Mouse (Mus musculus) intestine, embryonic 16.5 days (tissue): ENCODE measurements around the gene Lax1. TPM values are rescaled to one million over a fixed set of nuclear protein-coding genes. Genes with fewer than 3 reads are reported as not detected.
"Not testable (repeated sequence)": the region's sequence is repeated elsewhere in the genome, so short reads cannot be mapped to it uniquely, and the experiment has no call there.

Experiments
- ATAC-seq: fragments of 200-750 bp; cut with Nextera tagmentation; 2 replicates; pipeline ENCODE4 v1.8.0; 2017; ENCODE audit warnings: moderate TSS enrichment, moderate library complexity
- H3K27ac ChIP-seq: fragments of 300-500 bp; sonication (generic); 2 replicates; pipeline ENCODE4 v1.5.1; 2014; ENCODE audit warnings: mild to moderate bottlenecking, low read length
- H3K27me3 ChIP-seq: fragments of 300-500 bp; sonication (generic); replicated peaks from 2 replicates; pipeline ENCODE4 v1.6.1; 2014; ENCODE audit warnings: low read length, control low read depth, mixed read lengths; ENCODE audit not compliant: control insufficient read depth, insufficient read depth
- H3K36me3 ChIP-seq: fragments of 300-500 bp; sonication (generic); 2 replicates; pipeline ENCODE4 v1.6.1; 2014; ENCODE audit warnings: low read length, control low read depth; ENCODE audit not compliant: control insufficient read depth, insufficient read depth
- H3K4me1 ChIP-seq: fragments of 300-500 bp; sonication (generic); 2 replicates; pipeline ENCODE4 v1.6.1; 2014; ENCODE audit warnings: low read length, control low read depth, mixed read lengths; ENCODE audit not compliant: control insufficient read depth, insufficient read depth
- H3K4me2 ChIP-seq: fragments of 300-500 bp; sonication (generic); 2 replicates; pipeline ENCODE4 v1.6.1; 2014; ENCODE audit warnings: low read depth, low read length, control low read depth
- H3K4me3 ChIP-seq: fragments of 300-500 bp; sonication (generic); 2 replicates; pipeline ENCODE4 v1.5.1; 2014; ENCODE audit warnings: mild to moderate bottlenecking, low read length
- H3K9ac ChIP-seq: fragments of 300-500 bp; sonication (generic); 2 replicates; pipeline ENCODE4 v1.6.1; 2014; ENCODE audit warnings: low read depth, low read length
- H3K9me3 ChIP-seq: fragments of 300-500 bp; sonication (generic); 2 replicates; pipeline ENCODE4 v1.6.1; 2016; ENCODE audit warnings: low read length, control low read depth; ENCODE audit not compliant: control insufficient read depth
- WGBS: fragments of 180-500 bp; shearing (Covaris S2); extraction: QIAGEN DNeasy Blood & Tissue Kit; methylation state at CpG from one replicate; pipeline ENCODE4 v1.1.7; 2014; 5-methylcytosine and 5-hydroxymethylcytosine counted together
- polyA plus RNA-seq: library from polyadenylated mRNA; unstranded; fragments of >200 nt; fragmentation: Nextera tagmentation; extraction: Ambion mirVana; gene quantifications from 2 replicates; pipeline ENCODE4 v1.2.1, GENCODE M21; 2015

The Lax1 gene
- polyA plus RNA-seq, 1 experiment from 2014 or later, result 0.66 TPM

- ATAC-seq, result peak; percentile 92
- 0 out of 2 replicates have a peak, but pooled peaks cover 3% of the 10 kb centered on the region for H3K4me1 ChIP-seq
Measured at GRCm38 (mm10) chr1:133670190-133670589, 19.7 kb downstream of the Lax1 start.

GRCm38 (mm10) chr1:133668618-133669017, 21.3 kb downstream of the Lax1 start:
- WGBS, result 81% methylated on average over 3 of the region's 3 CpGs
- Histone ChIP-seq H3K9ac (no peak overlapping the region), H3K4me2 (no peak overlapping the region), H3K36me3 (no peaks in the 10 kb centered on the region), H3K4me3 (no peak overlapping the region), H3K27ac (no peak overlapping the region), H3K27me3 (no peaks in the 10 kb centered on the region), H3K4me1 (0 out of 2 replicates have a peak, but pooled peaks cover 9% of the 10 kb centered on the region), H3K9me3 (no peaks in the 10 kb centered on the region)
- no peak for ATAC-seq

More at GRCm38 (mm10) chr1:133670190-133670589, 19.7 kb downstream of the Lax1 start:
- 58% methylated on average over 12 of the region's 12 CpGs for WGBS
- peak overlapping the region; percentile 35 for H3K4me3 ChIP-seq
- H3K27me3 ChIP-seq, result no peaks in the 10 kb centered on the region
- peak overlapping the region; percentile 84 for H3K27ac ChIP-seq
- H3K36me3 ChIP-seq, result no peaks in the 10 kb centered on the region
- H3K9ac ChIP-seq, result peak overlapping the region; percentile 32; the same call in 1 of the 2 replicates
- H3K4me2 ChIP-seq, result peak overlapping the region; percentile 43
- no peaks in the 10 kb centered on the region for H3K9me3 ChIP-seq

DNA sequence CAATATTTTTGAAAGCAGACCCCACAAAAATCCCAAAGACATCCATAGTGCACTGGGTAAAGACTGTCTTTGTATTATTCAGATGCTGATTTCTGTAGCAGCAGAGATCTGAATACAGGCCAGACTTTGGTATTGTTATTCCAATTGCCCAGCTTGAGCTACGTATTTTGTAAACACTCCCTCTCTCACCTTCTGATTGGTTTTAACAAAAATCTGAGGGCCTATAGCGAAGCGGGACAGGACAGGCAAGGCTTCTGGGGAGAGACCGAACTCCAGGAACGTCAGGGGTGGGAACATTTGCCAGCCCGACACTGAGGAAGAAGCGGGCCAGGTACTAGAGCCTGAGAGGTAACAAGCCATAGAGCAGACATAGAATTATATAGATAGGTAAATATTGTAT, 22.2 kb downstream of the Lax1 start:
- WGBS, result 66% methylated on average over 7 of the region's 7 CpGs
- no peak for ATAC-seq
- H3K36me3 ChIP-seq, result no peaks in the 10 kb centered on the region
- H3K27ac ChIP-seq, result no peak overlapping the region
- no peaks in the 10 kb centered on the region for H3K9me3 ChIP-seq
- no peak overlapping the region for H3K4me3 ChIP-seq
- no peak overlapping the region for H3K4me2 ChIP-seq
- no peaks in the 10 kb centered on the region for H3K27me3 ChIP-seq
- H3K9ac ChIP-seq, result no peak overlapping the region
- 0 out of 2 replicates have a peak, but pooled peaks cover 9% of the 10 kb centered on the region for H3K4me1 ChIP-seq

- WGBS, result 86% methylated on average over 7 of the region's 8 CpGs
- H3K4me1 ChIP-seq, H3K4me2 ChIP-seq, H3K36me3 ChIP-seq, H3K27me3 ChIP-seq, H3K4me3 ChIP-seq, H3K27ac ChIP-seq, H3K9ac ChIP-seq, H3K9me3 ChIP-seq, ATAC-seq: not testable (repeated sequence)
Measured at GRCm38 (mm10) chr1:133665713-133666112, 24.2 kb downstream of the Lax1 start.

GRCm38 (mm10) chr1:133664203-133664970, 25.5 kb downstream of the Lax1 start:
- no peak overlapping the region; the same call in 1 of the 2 replicates for H3K9ac ChIP-seq
- WGBS, result 65% methylated on average over 11 of the region's 11 CpGs

DNA sequence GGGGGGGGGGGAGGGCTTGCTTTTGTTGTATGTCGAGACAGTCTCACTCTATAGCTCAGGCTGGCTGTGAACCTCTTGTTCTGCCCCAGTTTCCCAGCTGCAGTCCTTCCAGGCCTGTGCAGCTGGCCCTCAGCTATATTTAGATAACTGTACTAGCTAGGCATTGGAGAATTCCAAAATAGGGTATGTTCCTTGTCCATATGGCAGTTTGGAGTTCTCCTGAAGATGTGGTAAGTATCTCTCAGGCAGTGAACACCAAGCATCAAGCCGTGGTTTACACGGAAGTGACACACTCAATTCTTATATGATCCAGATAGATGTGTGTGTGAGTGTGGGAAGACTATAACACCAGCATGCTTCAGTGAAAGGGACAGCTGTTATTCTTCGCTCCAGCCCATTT, 26.5 kb downstream of the Lax1 start:
- Histone ChIP-seq H3K4me3 (no peak overlapping the region), H3K4me2 (no peak overlapping the region), H3K27ac (peak overlapping the region; percentile 55), H3K9ac (no peak overlapping the region), H3K27me3 (no peaks in the 10 kb centered on the region), H3K9me3 (no peaks in the 10 kb centered on the region), H3K36me3 (no peaks in the 10 kb centered on the region), H3K4me1 (peaks cover 20% of the 10 kb centered on the region)
- no peak for ATAC-seq
- 56% methylated on average over 4 of the region's 4 CpGs for WGBS

More at GRCm38 (mm10) chr1:133664203-133664970, 25.5 kb downstream of the Lax1 start:
- Histone ChIP-seq H3K27me3 (no peaks in the 10 kb centered on the region), H3K27ac (peak overlapping the region; percentile 55), H3K36me3 (no peaks in the 10 kb centered on the region), H3K4me3 (no peak overlapping the region), H3K9me3 (no peaks in the 10 kb centered on the region), H3K4me1 (peaks cover 12% of the 10 kb centered on the region), H3K4me2 (no peak overlapping the region)
- ATAC-seq, result no peak

DNA sequence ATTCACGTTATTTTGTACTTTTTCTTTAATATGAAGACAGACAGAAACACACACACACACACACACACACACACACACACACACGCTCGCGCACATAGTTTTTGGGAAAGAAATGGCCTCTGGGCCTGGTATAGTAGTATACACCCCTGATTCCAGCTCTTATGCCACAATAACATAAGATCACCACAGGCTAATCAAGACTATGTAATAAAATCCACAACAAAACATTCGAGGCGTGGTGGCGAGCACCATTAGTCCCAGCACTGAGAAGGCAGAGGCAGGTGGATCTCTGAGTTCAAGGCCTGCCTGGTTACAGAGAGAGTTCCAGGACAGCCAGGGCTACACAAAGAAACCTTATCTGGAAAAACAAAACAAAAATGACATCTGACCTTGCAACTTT, 27.0 kb downstream of the Lax1 start:
- no peak overlapping the region for H3K9ac ChIP-seq
- peaks cover 24% of the 10 kb centered on the region for H3K4me1 ChIP-seq
- no peak overlapping the region for H3K4me3 ChIP-seq
- H3K4me2 ChIP-seq, result no peak overlapping the region
- WGBS, result 94% methylated on average over 7 of the region's 7 CpGs
- H3K27ac ChIP-seq, result no peak overlapping the region
- H3K27me3 ChIP-seq, result no peaks in the 10 kb centered on the region
- H3K36me3 ChIP-seq, result no peaks in the 10 kb centered on the region
- H3K9me3 ChIP-seq, result no peaks in the 10 kb centered on the region
- ATAC-seq, result no peak

DNA sequence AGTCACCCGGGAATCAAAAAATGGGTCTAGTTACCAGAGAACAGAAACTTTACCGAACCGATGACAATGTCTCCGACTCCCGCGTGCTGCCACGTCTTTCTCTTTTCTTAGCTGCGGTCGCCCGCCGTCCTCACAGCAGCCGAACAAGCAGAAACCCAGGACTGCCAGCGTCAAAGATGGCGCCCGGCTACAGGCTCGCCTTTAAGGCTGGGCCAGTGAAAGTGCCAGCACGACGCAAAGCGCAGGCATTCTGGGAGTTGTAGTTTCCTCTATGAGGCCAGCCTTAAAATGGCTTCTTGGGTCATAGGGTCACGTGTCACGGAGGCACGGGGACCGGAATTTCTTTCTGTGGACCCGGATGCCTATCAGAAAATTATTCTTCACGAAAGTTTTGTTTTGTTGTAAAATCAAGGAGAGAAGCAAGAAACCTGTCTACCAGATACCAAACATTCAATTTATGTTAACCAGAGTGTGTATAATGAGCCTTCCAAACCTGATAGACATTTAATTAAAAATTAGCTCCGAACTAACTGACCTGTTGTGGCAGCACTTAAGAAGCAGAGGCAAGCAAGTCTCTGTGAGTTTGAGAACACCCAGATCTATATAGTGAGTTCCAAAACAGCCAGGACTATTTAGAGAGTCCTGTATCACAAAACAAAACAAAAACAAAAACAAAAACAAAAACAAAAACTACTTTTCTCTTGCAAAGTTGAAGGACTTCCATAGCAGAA, 28.5 kb downstream of the Lax1 start, which contains the start of gene Gm38394:
Gm38394 (minus strand) TSS at position 116 of the 731 bp plus-strand sequence.
- 1% methylated on average over 26 of the region's 26 CpGs for WGBS
- H3K27me3 ChIP-seq, result no peaks in the 10 kb centered on the region
- peak within 1 kb of the TSS; percentile 91 for H3K9ac ChIP-seq
- H3K36me3 ChIP-seq, result no peaks in the 10 kb centered on the region
- peak within 1 kb of the TSS; percentile 85 for H3K4me2 ChIP-seq
- H3K27ac ChIP-seq, result peak within 1 kb of the TSS; percentile 87
- H3K4me1 ChIP-seq, result peaks cover 37% of the 10 kb centered on the region
- H3K4me3 ChIP-seq, result peak within 1 kb of the TSS; percentile 74
- peak; percentile 98 for ATAC-seq
- no peaks in the 10 kb centered on the region for H3K9me3 ChIP-seq

DNA sequence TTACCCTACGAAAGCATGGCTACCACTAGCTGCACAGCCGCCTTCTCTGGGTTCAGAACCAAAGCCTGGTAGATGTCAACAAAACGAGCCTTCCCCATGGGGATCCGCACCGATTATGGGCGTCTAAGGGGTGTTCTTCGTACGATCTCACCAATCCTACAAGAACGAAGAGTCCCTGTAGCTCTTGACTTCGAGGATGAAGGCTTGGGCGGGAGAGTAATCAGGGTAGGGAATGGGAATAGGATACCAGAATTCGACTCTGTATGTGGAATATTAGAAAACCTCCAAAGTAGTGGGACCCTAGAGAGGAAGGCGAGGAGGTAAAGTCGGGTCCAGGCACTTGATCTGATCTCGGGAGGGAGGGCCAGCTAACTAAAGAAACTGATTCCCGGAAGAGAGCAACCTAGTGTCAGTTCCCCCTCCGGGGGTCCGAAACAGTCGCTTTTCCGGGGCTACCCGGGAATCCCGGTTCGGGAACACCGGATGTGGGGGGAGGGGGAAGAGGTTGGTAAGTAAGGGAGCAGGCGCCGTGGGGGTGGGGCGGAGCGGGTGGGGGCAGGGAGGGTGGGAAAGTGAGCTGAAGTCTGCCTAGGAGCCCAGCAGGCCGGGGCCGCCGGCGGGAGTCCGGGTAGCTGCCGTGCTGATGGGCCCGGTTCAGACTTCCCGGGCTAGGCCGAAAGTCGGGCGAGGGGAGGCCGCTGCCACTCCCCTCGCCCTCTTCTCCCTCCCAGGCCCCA, 29.3 kb downstream of the Lax1 start, which contains the start of gene Zbed6:
Zbed6 (minus strand) TSS at position 420 of the 737 bp plus-strand sequence.
- Histone ChIP-seq H3K4me3 (peak within 1 kb of the TSS; percentile 74), H3K27ac (peak within 1 kb of the TSS; percentile 87), H3K4me1 (peaks cover 37% of the 10 kb centered on the region), H3K4me2 (peak within 1 kb of the TSS; percentile 85), H3K36me3 (no peaks in the 10 kb centered on the region), H3K9ac (peak within 1 kb of the TSS; percentile 91), H3K27me3 (no peaks in the 10 kb centered on the region), H3K9me3 (no peaks in the 10 kb centered on the region)
- WGBS, result under 1% methylated on average over 37 of the region's 41 CpGs
- peak; percentile 86 for ATAC-seq
